Mouse (Mus musculus) cerebellum, adult 2 months (tissue): Measurements from ENCODE around the gene Abi1.

Source experiments
- CTCF ChIP-seq: fragments of 200-500 bp; IDR thresholded peaks from 2 replicates; pipeline ENCODE4 v1.5.1; 2011; ENCODE audit warnings: low read depth, mild to moderate bottlenecking, control low read depth, low read length, moderate library complexity, borderline replicate concordance; ENCODE audit not compliant: insufficient read depth
- POLR2A ChIP-seq: fragments of 200-500 bp; IDR thresholded peaks from 2 replicates; pipeline ENCODE4 v1.6.1; 2011; ENCODE audit warnings: low read length, control low read depth, borderline replicate concordance; ENCODE audit not compliant: insufficient read depth

DNA sequence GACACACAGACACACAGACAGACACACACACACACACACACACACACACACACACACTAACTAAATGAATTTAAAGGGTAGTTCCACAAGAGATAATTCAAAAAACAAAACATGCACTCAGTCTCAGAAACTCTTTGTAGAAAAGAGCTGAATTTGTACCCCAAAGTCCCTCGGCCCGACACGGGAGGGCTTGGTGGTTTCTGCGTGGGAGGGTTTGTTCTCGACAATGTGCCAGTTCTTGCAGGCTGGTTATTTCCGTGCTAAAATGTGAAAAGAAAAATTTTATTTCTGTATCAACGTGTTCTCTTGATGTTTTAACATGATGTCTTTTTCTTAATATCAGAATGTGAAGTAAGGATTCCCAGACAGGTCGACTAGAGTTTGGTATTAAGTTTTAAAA, 77.8 kb downstream of the Abi1 start:
- TF ChIP-seq CTCF (no peak), POLR2A (no peak)
